Mouse (Mus musculus): ENCODE measurements at regions not wholly inside any gene's neighbourhood (a gene's known extent, or its start where the extent isn't known, plus 50 kb on each side); places are given as distances from the start of the nearest gene placed in this dataset.

DNA sequence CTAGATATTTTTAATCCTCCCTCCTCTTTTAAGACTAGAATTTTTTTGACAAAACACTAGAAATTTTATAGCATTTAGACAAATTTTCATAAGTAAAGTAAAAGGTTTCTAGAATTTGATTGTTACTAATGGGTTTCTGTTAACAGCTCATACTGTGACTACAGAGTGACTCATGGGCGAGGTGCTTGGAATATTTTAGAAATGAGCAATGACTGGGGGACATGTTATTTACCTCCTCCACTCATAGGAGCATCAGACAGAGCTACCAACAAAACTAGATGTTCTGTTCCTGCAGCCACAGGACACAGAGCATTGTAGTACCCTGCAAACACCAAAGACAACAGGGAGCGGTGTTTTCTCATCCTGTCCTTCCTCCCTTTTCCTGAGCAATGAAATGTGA lies 144.3 kb upstream of the Sp8 start:
- no peaks in the 10 kb centered on the region for H3K36me3 ChIP-seq (ENCODE audit: control insufficient read depth, insufficient read depth, low read length)
- TF ChIP-seq POLR2A (IDR thresholded peaks at IDR 0.05; ENCODE audit: low read depth, low read length) (no peak), CTCF (IDR thresholded peaks at IDR 0.05; ENCODE audit: extremely low read depth, insufficient read length, insufficient replicate concordance, low read depth, low read length) (no peak)
- no peak overlapping the region for H3K27ac ChIP-seq (ENCODE audit: insufficient read depth, low read depth, low read length)
- H3K4me1 ChIP-seq (ENCODE audit: control insufficient read depth, insufficient read depth, insufficient read length, low read length), result no peaks in the 10 kb centered on the region
- no peak overlapping the region for H3K4me3 ChIP-seq (ENCODE audit: low read depth, low read length)
- no peaks in the 10 kb centered on the region for H3K27me3 ChIP-seq (ENCODE audit: control insufficient read depth, insufficient read depth, low read length)
- 69% methylated on average over 2 of the region's 2 CpGs for WGBS

DNA sequence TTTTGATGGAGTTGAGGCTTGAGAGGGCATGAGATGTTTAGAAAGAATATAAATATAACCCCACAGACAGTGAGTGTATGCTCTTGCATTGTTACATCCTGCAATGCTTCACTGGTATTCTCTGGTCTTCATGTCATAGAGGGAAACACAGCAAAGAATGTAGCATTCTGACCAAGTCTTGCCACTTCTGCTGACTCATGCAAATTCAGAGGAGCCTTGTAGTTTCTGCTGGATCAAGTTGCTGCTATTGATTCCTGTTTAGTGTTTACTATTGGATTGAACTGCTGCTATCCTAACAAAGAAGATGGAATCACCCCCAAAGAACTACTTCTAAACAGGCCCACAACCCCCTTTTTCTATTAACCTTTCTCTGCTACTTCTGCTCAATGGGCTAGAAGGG lies 148.0 kb upstream of the Sp8 start:
- Histone ChIP-seq H3K4me1 (ENCODE audit: control insufficient read depth, insufficient read depth, insufficient read length, low read length) (no peaks in the 10 kb centered on the region), H3K27ac (ENCODE audit: insufficient read depth, low read depth, low read length) (no peak overlapping the region), H3K27me3 (ENCODE audit: control insufficient read depth, insufficient read depth, low read length) (no peaks in the 10 kb centered on the region; the same call in 1 of the 2 replicates), H3K4me3 (ENCODE audit: low read depth, low read length) (no peak overlapping the region), H3K36me3 (ENCODE audit: control insufficient read depth, insufficient read depth, low read length) (no peaks in the 10 kb centered on the region)
- TF ChIP-seq CTCF (IDR thresholded peaks at IDR 0.05; ENCODE audit: extremely low read depth, insufficient read length, insufficient replicate concordance, low read depth, low read length), result no peak
- no peak for TF ChIP-seq POLR2A (IDR thresholded peaks at IDR 0.05; ENCODE audit: low read depth, low read length)

DNA sequence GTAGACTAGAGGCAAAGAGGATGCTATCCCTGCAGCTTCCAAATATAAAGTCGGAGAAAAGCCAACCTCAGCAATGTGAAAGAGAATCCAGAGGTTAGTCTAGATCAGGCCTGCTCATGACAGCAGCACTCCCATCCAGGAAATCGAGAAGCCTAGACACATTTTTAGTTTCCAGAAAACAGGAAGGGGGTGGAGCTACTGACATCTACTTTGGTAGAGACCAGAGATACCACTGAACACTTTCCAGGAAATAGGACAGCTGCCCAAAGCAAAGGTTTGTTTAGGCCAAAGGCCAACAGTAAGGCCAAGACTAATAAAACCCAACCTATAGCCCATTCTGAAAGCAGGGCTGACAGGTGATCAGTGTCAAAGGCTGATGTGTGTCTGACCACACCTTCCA lies 151.4 kb upstream of the Sp8 start:
- H3K4me3 ChIP-seq (ENCODE audit: low read depth, low read length), result no peak overlapping the region
- TF ChIP-seq POLR2A (IDR thresholded peaks at IDR 0.05; ENCODE audit: low read depth, low read length) (no peak), CTCF (IDR thresholded peaks at IDR 0.05; ENCODE audit: extremely low read depth, insufficient read length, insufficient replicate concordance, low read depth, low read length) (no peak)
- no peaks in the 10 kb centered on the region for H3K36me3 ChIP-seq (ENCODE audit: control insufficient read depth, insufficient read depth, low read length)
- no peaks in the 10 kb centered on the region; the same call in 1 of the 2 replicates for H3K27me3 ChIP-seq (ENCODE audit: control insufficient read depth, insufficient read depth, low read length)
- H3K4me1 ChIP-seq (ENCODE audit: control insufficient read depth, insufficient read depth, insufficient read length, low read length), result no peaks in the 10 kb centered on the region
- no peak overlapping the region for H3K27ac ChIP-seq (ENCODE audit: insufficient read depth, low read depth, low read length)
- 68% methylated on average over 2 of the region's 2 CpGs for WGBS

DNA sequence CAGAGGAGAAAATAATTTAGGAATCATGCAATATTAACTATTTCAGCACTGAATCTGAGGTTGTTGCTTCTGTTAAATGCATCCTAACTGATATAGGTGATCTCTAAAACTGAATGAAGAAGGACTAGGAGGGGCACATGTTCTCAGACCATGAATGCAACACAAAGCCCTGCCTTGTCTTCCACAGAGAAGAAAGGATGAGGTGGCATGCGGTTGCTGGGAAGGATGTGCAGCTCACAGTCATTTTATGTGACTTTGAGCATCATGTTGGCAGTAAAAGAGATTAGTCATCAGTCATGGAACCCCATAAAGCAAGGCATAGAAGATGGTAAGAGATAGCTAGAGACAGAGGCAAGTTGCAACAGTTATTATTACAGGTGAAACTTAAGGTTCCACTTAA lies 163.2 kb upstream of the Sp8 start:
- 86% methylated on average over 1 of the region's 1 CpGs for WGBS
- H3K4me3 ChIP-seq (ENCODE audit: low read depth, low read length), result no peak overlapping the region
- no peaks in the 10 kb centered on the region for H3K4me1 ChIP-seq (ENCODE audit: control insufficient read depth, insufficient read depth, insufficient read length, low read length)

DNA sequence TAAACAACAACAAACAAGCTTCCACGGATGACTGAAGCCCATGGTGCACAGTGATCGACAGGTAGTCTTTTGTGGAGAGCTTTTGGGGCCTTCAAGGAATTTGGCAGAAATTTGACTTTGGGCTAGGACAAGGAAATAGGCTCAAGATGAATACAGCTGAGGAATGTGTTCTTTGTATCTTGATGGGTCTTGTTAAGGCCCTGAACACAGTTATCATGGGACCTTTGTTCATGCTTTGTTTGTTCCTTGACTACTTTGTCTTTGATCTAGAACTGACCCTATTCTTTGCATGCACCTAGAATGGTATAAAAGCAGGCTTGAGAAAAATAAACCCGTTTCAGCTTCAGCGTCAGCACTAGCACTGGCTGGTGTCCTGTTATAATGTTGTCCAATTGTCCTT lies 168.1 kb upstream of the Sp8 start:
- H3K27me3 ChIP-seq (ENCODE audit: control insufficient read depth, insufficient read depth, low read length), result no peaks in the 10 kb centered on the region
- H3K36me3 ChIP-seq (ENCODE audit: control insufficient read depth, insufficient read depth, low read length), result no peaks in the 10 kb centered on the region
- WGBS, result 84% methylated on average over 4 of the region's 4 CpGs
- no peak overlapping the region for H3K27ac ChIP-seq (ENCODE audit: insufficient read depth, low read depth, low read length)
- TF ChIP-seq POLR2A (IDR thresholded peaks at IDR 0.05; ENCODE audit: low read depth, low read length), result no peak
- H3K4me1 ChIP-seq (ENCODE audit: control insufficient read depth, insufficient read depth, insufficient read length, low read length), result no peaks in the 10 kb centered on the region
- H3K4me3 ChIP-seq (ENCODE audit: low read depth, low read length), result no peak overlapping the region

More for the DNA sequence above, 163.2 kb upstream of the Sp8 start:
- Histone ChIP-seq H3K36me3 (ENCODE audit: control insufficient read depth, insufficient read depth, low read length) (no peaks in the 10 kb centered on the region), H3K27me3 (ENCODE audit: control insufficient read depth, insufficient read depth, low read length) (no peaks in the 10 kb centered on the region), H3K27ac (ENCODE audit: insufficient read depth, low read depth, low read length) (no peak overlapping the region)
- TF ChIP-seq CTCF (IDR thresholded peaks at IDR 0.05; ENCODE audit: extremely low read depth, insufficient read length, insufficient replicate concordance, low read depth, low read length), result no peak
- TF ChIP-seq POLR2A (IDR thresholded peaks at IDR 0.05; ENCODE audit: low read depth, low read length), result no peak

DNA sequence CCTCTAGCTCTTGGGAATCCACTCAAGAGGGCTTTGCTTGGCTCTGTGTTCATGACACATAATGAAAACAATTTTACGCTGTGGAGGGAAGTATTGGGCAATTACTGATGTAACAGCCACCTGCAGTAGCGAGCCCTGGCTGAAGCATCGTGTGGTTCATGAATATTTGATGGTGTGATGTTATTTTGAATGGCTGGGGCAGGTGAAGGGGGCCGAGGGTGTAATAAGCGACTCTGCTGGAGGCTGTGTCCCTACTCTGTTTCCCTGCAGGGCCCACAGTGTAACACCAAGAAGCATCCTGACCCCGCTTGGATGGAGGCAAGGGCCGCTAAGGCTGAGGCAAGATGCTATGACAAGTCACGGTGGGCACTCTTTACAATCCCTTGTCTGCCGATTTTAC lies 184.6 kb upstream of the Sp8 start:
- no peak for TF ChIP-seq CTCF (IDR thresholded peaks at IDR 0.05; ENCODE audit: extremely low read depth, insufficient read length, insufficient replicate concordance, low read depth, low read length)
- TF ChIP-seq POLR2A (IDR thresholded peaks at IDR 0.05; ENCODE audit: low read depth, low read length), result no peak
- no peak overlapping the region for H3K4me3 ChIP-seq (ENCODE audit: low read depth, low read length)
- H3K27me3 ChIP-seq (ENCODE audit: control insufficient read depth, insufficient read depth, low read length), result no peaks in the 10 kb centered on the region
- no peaks in the 10 kb centered on the region for H3K36me3 ChIP-seq (ENCODE audit: control insufficient read depth, insufficient read depth, low read length)
- no peaks in the 10 kb centered on the region for H3K4me1 ChIP-seq (ENCODE audit: control insufficient read depth, insufficient read depth, insufficient read length, low read length)
- 49% methylated on average over 9 of the region's 9 CpGs for WGBS
- H3K27ac ChIP-seq (ENCODE audit: insufficient read depth, low read depth, low read length), result no peak overlapping the region

DNA sequence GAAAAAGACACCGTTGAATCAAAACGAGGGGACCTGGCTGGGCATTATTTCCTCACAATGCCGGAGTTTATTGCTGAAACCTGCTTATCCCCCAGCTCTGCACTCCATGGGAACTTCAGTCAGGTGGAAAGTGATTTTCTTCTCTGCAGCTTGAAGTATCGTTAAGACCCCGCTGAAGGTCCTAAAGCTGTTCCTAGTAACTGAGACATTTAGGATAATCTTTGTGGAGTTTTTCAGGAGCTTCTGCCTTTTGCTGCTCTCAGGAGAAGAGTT lies 185.0 kb upstream of the Sp8 start:
- TF ChIP-seq POLR2A (IDR thresholded peaks at IDR 0.05; ENCODE audit: low read depth, low read length) (no peak), CTCF (IDR thresholded peaks at IDR 0.05; ENCODE audit: extremely low read depth, insufficient read length, insufficient replicate concordance, low read depth, low read length) (no peak)

More for the DNA sequence above, 185.0 kb upstream of the Sp8 start:
- Histone ChIP-seq H3K4me3 (ENCODE audit: low read depth, low read length) (no peak overlapping the region), H3K27me3 (ENCODE audit: control insufficient read depth, insufficient read depth, low read length) (no peaks in the 10 kb centered on the region), H3K4me1 (ENCODE audit: control insufficient read depth, insufficient read depth, insufficient read length, low read length) (no peaks in the 10 kb centered on the region), H3K27ac (ENCODE audit: insufficient read depth, low read depth, low read length) (no peak overlapping the region), H3K36me3 (ENCODE audit: control insufficient read depth, insufficient read depth, low read length) (no peaks in the 10 kb centered on the region)
- 15% methylated on average over 5 of the region's 5 CpGs for WGBS
